Mouse (Mus musculus): Measurements from ENCODE around the gene Epm2a. TPM values are rescaled to one million over a fixed set of nuclear protein-coding genes. Genes with fewer than 3 reads are reported as not detected.

Gene Epm2a
- polyA plus RNA-seq, 1 experiment from 2014 or later = 1.0 TPM

DNA sequence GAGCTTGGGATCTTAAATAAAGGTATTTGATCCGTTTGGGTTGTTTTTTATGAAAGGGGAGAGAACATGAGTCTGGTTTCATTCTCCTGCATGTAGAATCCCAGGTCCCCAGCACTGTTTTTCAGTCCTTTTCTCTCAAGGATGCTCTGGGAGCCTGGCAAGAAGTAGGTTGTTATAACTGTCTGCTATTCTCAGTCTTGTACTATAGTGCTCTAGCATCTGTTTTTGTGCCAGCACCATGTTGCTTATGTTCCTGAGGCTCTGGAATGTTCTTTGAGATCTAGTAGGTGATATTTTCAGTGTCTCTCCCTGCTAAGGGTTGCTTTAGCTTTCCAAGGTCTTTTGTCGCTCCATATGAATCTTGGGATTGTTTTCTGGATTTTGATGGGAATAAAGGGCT is 38.1 kb downstream of the Epm2a start:
- no peaks in the 10 kb centered on the region for H3K36me3 ChIP-seq (ENCODE audit: control insufficient read depth, insufficient read depth, low read length)
- ATAC-seq (no peak), DNase-seq (ENCODE audit: low spot score) (no peak)
- no peaks in the 10 kb centered on the region for H3K9me3 ChIP-seq (replicated peaks; ENCODE audit: control insufficient read depth, low read length)
- no peak overlapping the region for H3K27ac ChIP-seq (ENCODE audit: low read depth, low read length)
- no peak overlapping the region for H3K9ac ChIP-seq (ENCODE audit: low read length)
- H3K4me3 ChIP-seq (ENCODE audit: low read depth, low read length) = no peak overlapping the region
- H3K4me2 ChIP-seq (ENCODE audit: low read length) = no peak overlapping the region
- H3K27me3 ChIP-seq (replicated peaks; ENCODE audit: control insufficient read depth, insufficient read depth, low read length) = no peaks in the 10 kb centered on the region
- 79% methylated on average over 2 of the region's 2 CpGs for WGBS
- H3K4me1 ChIP-seq (ENCODE audit: control insufficient read depth, insufficient read depth, low read length) = no peaks in the 10 kb centered on the region

DNA sequence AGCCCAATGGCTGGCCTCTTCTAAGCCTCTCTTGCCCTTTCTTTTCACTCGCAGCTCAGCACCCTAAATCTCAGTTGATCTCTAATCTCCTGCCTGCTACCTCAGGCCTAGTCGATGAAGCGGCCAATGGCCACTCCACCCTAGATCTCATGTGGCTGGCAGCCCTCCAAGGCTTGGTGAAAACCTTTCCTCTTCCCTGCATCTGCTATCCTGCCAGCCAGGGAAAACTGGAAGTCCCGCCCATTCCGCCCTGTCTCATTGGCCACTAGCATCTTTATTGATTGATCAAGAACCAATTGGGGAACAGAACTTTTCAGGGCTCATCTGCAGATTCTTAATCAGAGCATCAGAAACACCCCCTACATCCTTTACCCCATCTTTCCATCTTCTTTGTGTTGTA is 67.7 kb downstream of the Epm2a start:
- Histone ChIP-seq H3K4me3 (ENCODE audit: low read depth, low read length) (no peak overlapping the region), H3K27ac (ENCODE audit: low read depth, low read length) (no peak overlapping the region), H3K9ac (ENCODE audit: low read length) (no peak overlapping the region), H3K9me3 (replicated peaks; ENCODE audit: control insufficient read depth, low read length) (no peaks in the 10 kb centered on the region), H3K27me3 (replicated peaks; ENCODE audit: control insufficient read depth, insufficient read depth, low read length) (no peaks in the 10 kb centered on the region), H3K4me2 (ENCODE audit: low read length) (no peak overlapping the region), H3K4me1 (ENCODE audit: control insufficient read depth, insufficient read depth, low read length) (no peaks in the 10 kb centered on the region), H3K36me3 (ENCODE audit: control insufficient read depth, insufficient read depth, low read length) (no peaks in the 10 kb centered on the region)
- 81% methylated on average over 5 of the region's 5 CpGs for WGBS
- DNase-seq (ENCODE audit: low spot score) = peak; percentile 26
- ATAC-seq = no peak

GRCm38 (mm10) chr10:11420071-11420470 is 76.9 kb downstream of the Epm2a start:
- no peak overlapping the region for H3K4me3 ChIP-seq (ENCODE audit: low read depth, low read length)
- DNase-seq (ENCODE audit: low spot score) (no peak), ATAC-seq (no peak)
- no peak overlapping the region for H3K9ac ChIP-seq (ENCODE audit: low read length)
- H3K36me3 ChIP-seq (ENCODE audit: control insufficient read depth, insufficient read depth, low read length) = no peaks in the 10 kb centered on the region
- WGBS = 90% methylated on average over 3 of the region's 3 CpGs
- H3K9me3 ChIP-seq (replicated peaks; ENCODE audit: control insufficient read depth, low read length) = no peaks in the 10 kb centered on the region
- no peak overlapping the region for H3K27ac ChIP-seq (ENCODE audit: low read depth, low read length)
- no peaks in the 10 kb centered on the region for H3K27me3 ChIP-seq (replicated peaks; ENCODE audit: control insufficient read depth, insufficient read depth, low read length)
- no peaks in the 10 kb centered on the region for H3K4me1 ChIP-seq (ENCODE audit: control insufficient read depth, insufficient read depth, low read length)
- H3K4me2 ChIP-seq (ENCODE audit: low read length) = no peak overlapping the region

GRCm38 (mm10) chr10:11429059-11429812 is 86.0 kb downstream of the Epm2a start:
- Histone ChIP-seq H3K4me2 (ENCODE audit: low read length) (no peak overlapping the region), H3K36me3 (ENCODE audit: control insufficient read depth, insufficient read depth, low read length) (no peaks in the 10 kb centered on the region), H3K27me3 (replicated peaks; ENCODE audit: control insufficient read depth, insufficient read depth, low read length) (no peaks in the 10 kb centered on the region), H3K4me3 (ENCODE audit: low read depth, low read length) (no peak overlapping the region), H3K4me1 (ENCODE audit: control insufficient read depth, insufficient read depth, low read length) (no peaks in the 10 kb centered on the region), H3K27ac (ENCODE audit: low read depth, low read length) (no peak overlapping the region), H3K9ac (ENCODE audit: low read length) (no peak overlapping the region), H3K9me3 (replicated peaks; ENCODE audit: control insufficient read depth, low read length) (no peaks in the 10 kb centered on the region)
- DNase-seq (ENCODE audit: low spot score) (peak; percentile 21), ATAC-seq (no peak)
- 44% methylated on average over 12 of the region's 12 CpGs for WGBS

DNA sequence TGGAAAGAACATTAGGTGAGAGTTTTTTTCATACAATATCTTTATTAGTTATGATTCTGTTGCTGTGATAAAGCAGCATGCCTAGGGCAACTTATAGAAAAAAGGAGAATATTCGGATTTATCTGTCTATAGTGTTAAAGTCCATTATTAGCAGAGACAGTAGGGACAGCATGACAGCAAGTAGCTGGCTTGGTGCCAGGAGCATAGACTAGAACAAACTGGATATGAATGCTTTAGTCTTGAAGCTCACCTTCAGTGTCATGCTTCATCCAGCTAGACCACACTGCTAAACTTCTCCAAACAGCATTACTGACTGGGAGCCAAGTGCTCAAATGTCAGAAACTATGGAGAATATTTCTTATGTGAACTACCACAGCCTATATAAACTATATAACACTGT is 93.8 kb downstream of the Epm2a start:
- H3K27ac ChIP-seq (ENCODE audit: low read depth, low read length) = no peak overlapping the region
- no peaks in the 10 kb centered on the region for H3K27me3 ChIP-seq (replicated peaks; ENCODE audit: control insufficient read depth, insufficient read depth, low read length)
- H3K9me3 ChIP-seq (replicated peaks; ENCODE audit: control insufficient read depth, low read length) = no peaks in the 10 kb centered on the region
- ATAC-seq (no peak), DNase-seq (ENCODE audit: low spot score) (no peak)
- no peak overlapping the region for H3K4me2 ChIP-seq (ENCODE audit: low read length)
- H3K9ac ChIP-seq (ENCODE audit: low read length) = no peak overlapping the region
- no peak overlapping the region for H3K4me3 ChIP-seq (ENCODE audit: low read depth, low read length)
- WGBS = 85% methylated on average over 1 of the region's 1 CpGs
- H3K4me1 ChIP-seq (ENCODE audit: control insufficient read depth, insufficient read depth, low read length) = no peaks in the 10 kb centered on the region
- H3K36me3 ChIP-seq (ENCODE audit: control insufficient read depth, insufficient read depth, low read length) = no peaks in the 10 kb centered on the region

DNA sequence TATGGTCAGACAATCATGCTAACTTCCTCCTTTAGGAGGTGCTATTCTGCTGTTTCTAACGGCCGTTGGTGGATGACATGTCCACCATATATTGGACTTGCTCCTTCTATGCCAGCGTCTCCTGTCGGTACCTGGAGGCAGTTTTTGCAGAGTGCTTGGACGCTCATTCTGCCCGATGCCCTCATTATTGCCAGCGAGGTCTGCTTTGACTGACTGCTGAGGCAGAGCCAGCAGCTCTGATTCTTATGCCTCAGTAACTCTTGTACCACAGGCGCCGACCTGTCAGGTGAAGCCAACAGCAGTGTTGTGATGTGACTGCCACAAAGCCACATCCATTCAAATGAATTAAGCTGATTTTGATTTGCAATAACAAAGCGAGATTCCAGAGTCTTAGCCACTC is 95.3 kb downstream of the Epm2a start:
- ATAC-seq (no peak), DNase-seq (ENCODE audit: low spot score) (no peak)
- Histone ChIP-seq H3K36me3 (ENCODE audit: control insufficient read depth, insufficient read depth, low read length) (no peaks in the 10 kb centered on the region), H3K4me2 (ENCODE audit: low read length) (no peak overlapping the region), H3K9me3 (replicated peaks; ENCODE audit: control insufficient read depth, low read length) (no peaks in the 10 kb centered on the region), H3K27me3 (replicated peaks; ENCODE audit: control insufficient read depth, insufficient read depth, low read length) (no peaks in the 10 kb centered on the region), H3K27ac (ENCODE audit: low read depth, low read length) (no peak overlapping the region), H3K4me3 (ENCODE audit: low read depth, low read length) (no peak overlapping the region), H3K4me1 (ENCODE audit: control insufficient read depth, insufficient read depth, low read length) (no peaks in the 10 kb centered on the region), H3K9ac (ENCODE audit: low read length) (no peak overlapping the region)
- 86% methylated on average over 10 of the region's 10 CpGs for WGBS

GRCm38 (mm10) chr10:11439342-11439741 is 96.1 kb downstream of the Epm2a start:
- ATAC-seq (no peak), DNase-seq (ENCODE audit: low spot score) (no peak)
- Histone ChIP-seq H3K36me3 (ENCODE audit: control insufficient read depth, insufficient read depth, low read length) (no peaks in the 10 kb centered on the region), H3K4me3 (ENCODE audit: low read depth, low read length) (no peak overlapping the region), H3K9ac (ENCODE audit: low read length) (no peak overlapping the region), H3K4me1 (ENCODE audit: control insufficient read depth, insufficient read depth, low read length) (no peaks in the 10 kb centered on the region), H3K27me3 (replicated peaks; ENCODE audit: control insufficient read depth, insufficient read depth, low read length) (no peaks in the 10 kb centered on the region), H3K27ac (ENCODE audit: low read depth, low read length) (no peak overlapping the region), H3K4me2 (ENCODE audit: low read length) (no peak overlapping the region), H3K9me3 (replicated peaks; ENCODE audit: control insufficient read depth, low read length) (no peaks in the 10 kb centered on the region)
- 87% methylated on average over 6 of the region's 6 CpGs for whole genome bisulfite sequencing

GRCm38 (mm10) chr10:11449556-11450305 is 106.5 kb downstream of the Epm2a start:
- Histone ChIP-seq H3K36me3 (ENCODE audit: control insufficient read depth, insufficient read depth, low read length) (no peaks in the 10 kb centered on the region), H3K4me2 (ENCODE audit: low read length) (peak overlapping the region; percentile 36), H3K9ac (ENCODE audit: low read length) (no peak overlapping the region), H3K4me3 (ENCODE audit: low read depth, low read length) (no peak overlapping the region), H3K9me3 (replicated peaks; ENCODE audit: control insufficient read depth, low read length) (no peaks in the 10 kb centered on the region), H3K27me3 (replicated peaks; ENCODE audit: control insufficient read depth, insufficient read depth, low read length) (no peaks in the 10 kb centered on the region), H3K4me1 (ENCODE audit: control insufficient read depth, insufficient read depth, low read length) (peaks cover 4% of the 10 kb centered on the region; the same call in 1 of the 2 replicates), H3K27ac (ENCODE audit: low read depth, low read length) (no peak overlapping the region)
- 35% methylated on average over 23 of the region's 23 CpGs for WGBS
- ATAC-seq (peak; percentile 94), DNase-seq (ENCODE audit: low spot score) (peak; percentile 96)

DNA sequence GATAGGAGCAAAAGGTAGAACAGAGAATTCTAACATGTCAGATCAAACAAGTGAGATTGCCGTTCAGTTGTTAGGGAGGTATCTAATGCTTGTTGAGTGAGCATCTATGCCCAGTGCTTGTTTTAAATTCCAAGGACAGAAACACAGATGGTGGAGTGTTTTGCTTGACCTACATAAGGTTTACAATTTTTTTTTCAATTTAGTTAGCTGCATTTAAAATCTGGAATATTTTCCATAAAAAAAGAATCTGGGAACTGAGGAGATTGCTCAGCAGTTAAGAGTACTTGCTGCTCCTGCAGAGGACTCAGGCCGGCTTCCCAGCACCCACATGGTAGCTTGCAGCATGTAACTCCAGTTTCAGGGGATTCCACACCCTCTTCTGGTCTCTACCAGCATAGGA is 109.3 kb downstream of the Epm2a start:
- H3K36me3 ChIP-seq (ENCODE audit: control insufficient read depth, insufficient read depth, low read length) = no peaks in the 10 kb centered on the region
- no peak overlapping the region for H3K4me2 ChIP-seq (ENCODE audit: low read length)
- 90% methylated on average over 2 of the region's 2 CpGs for WGBS
- ATAC-seq = no peak
- H3K27me3 ChIP-seq (replicated peaks; ENCODE audit: control insufficient read depth, insufficient read depth, low read length) = no peaks in the 10 kb centered on the region
- no peak overlapping the region for H3K27ac ChIP-seq (ENCODE audit: low read depth, low read length)
- DNase-seq (ENCODE audit: low spot score) = no peak
- H3K4me3 ChIP-seq (ENCODE audit: low read depth, low read length) = no peak overlapping the region
- H3K9ac ChIP-seq (ENCODE audit: low read length) = no peak overlapping the region
- no peaks in the 10 kb centered on the region for H3K9me3 ChIP-seq (replicated peaks; ENCODE audit: control insufficient read depth, low read length)
- H3K4me1 ChIP-seq (ENCODE audit: control insufficient read depth, insufficient read depth, low read length) = peaks cover 4% of the 10 kb centered on the region; the same call in 1 of the 2 replicates
